Mouse (Mus musculus) ES-E14 (cell line): ENCODE measurements at regions not wholly inside any gene's neighbourhood (a gene's known extent, or its start where the extent isn't known, plus 50 kb on each side); places are given as distances from the start of the nearest gene placed in this dataset.

ENCODE experiments used
- DNase-seq: peaks from one replicate; pipeline ENCODE4 v3.0.0-alpha.2; 2013; ENCODE audit warnings: low read depth, low spot score
- H3K27ac ChIP-seq: 2 replicates; pipeline ENCODE4 v1.5.1; 2012; ENCODE audit warnings: low read depth, mild to moderate bottlenecking, low read length, moderate library complexity, mixed read lengths; ENCODE audit not compliant: poor library complexity, insufficient read depth, severe bottlenecking
- H3K36me3 ChIP-seq: 2 replicates; pipeline ENCODE4 v1.6.1; 2012; ENCODE audit warnings: mild to moderate bottlenecking, low read length, moderate library complexity, mixed read lengths; ENCODE audit not compliant: control insufficient read depth, poor library complexity, insufficient read depth, severe bottlenecking
- H3K4me1 ChIP-seq, 2 experiments: fragments of 150-350 bp in 1 of 2; sonication (generic) in 1 of 2; 2 replicates each; pipeline ENCODE4 v1.6.1; 2012; ENCODE audit warnings: low read length in 2 of 2, mild to moderate bottlenecking in 1 of 2, mixed read lengths in 1 of 2; ENCODE audit not compliant: control insufficient read depth in 2 of 2, insufficient read depth in 2 of 2, poor library complexity in 1 of 2
- H3K4me3 ChIP-seq, 2 experiments: fragments of 150-350 bp in 1 of 2; sonication (generic) in 1 of 2; 2 replicates each; pipeline ENCODE4 v1.5.1; 2012; ENCODE audit warnings: low read length in 2 of 2, low read depth in 1 of 2, mild to moderate bottlenecking in 1 of 2, mixed read lengths in 1 of 2; ENCODE audit not compliant: insufficient read depth in 1 of 2, poor library complexity in 1 of 2, severe bottlenecking in 1 of 2
- H3K9ac ChIP-seq: 2 replicates; pipeline ENCODE4 v1.6.1; 2012; ENCODE audit warnings: low read depth, mild to moderate bottlenecking, low read length, mixed read lengths; ENCODE audit not compliant: poor library complexity, insufficient read depth, severe bottlenecking
- H3K9me3 ChIP-seq: fragments of 150-350 bp; sonication (generic); 2 replicates; pipeline ENCODE4 v1.6.1; 2012; ENCODE audit warnings: low read depth, mild to moderate bottlenecking, low read length; ENCODE audit not compliant: control insufficient read depth, insufficient read depth
- CHD2 ChIP-seq: IDR thresholded peaks from 2 replicates; pipeline ENCODE4 v1.6.1; 2014; ENCODE audit warnings: mild to moderate bottlenecking, low read depth, low read length, inconsistent platforms
- HCFC1 ChIP-seq: IDR thresholded peaks from 2 replicates; pipeline ENCODE4 v1.6.1; 2012; ENCODE audit warnings: low read length, inconsistent platforms, borderline replicate concordance; ENCODE audit not compliant: insufficient read depth
- MAFK ChIP-seq: IDR thresholded peaks from 2 replicates; pipeline ENCODE4 v1.6.1; 2014; ENCODE audit warnings: mild to moderate bottlenecking, low read depth, low read length, inconsistent platforms; ENCODE audit not compliant: insufficient read depth
- ZC3H11A ChIP-seq: IDR thresholded peaks from 2 replicates; pipeline ENCODE4 v1.6.1; 2012; ENCODE audit warnings: low read depth, mild to moderate bottlenecking, inconsistent platforms, low read length, borderline replicate concordance
- ZNF384 ChIP-seq: IDR thresholded peaks from 2 replicates; pipeline ENCODE4 v1.6.1; 2012; ENCODE audit warnings: low read depth, low read length, inconsistent platforms
- in situ Hi-C, 2 experiments: fragments of 600-800 bp; cut with MboI; formaldehyde crosslinking; loops; one replicate each; pipeline ENCODE4 v1.15.1; 2025; ENCODE audit warnings: low sequenced_read_pairs in 2 of 2, inconsistent platforms in 1 of 2; ENCODE audit not compliant: unreplicated experiment in 2 of 2

GRCm38 (mm10) chr13:52344383-52344782, 186.7 kb downstream of the Diras2 start:
- H3K4me1 ChIP-seq: no peaks in the 10 kb centered on the region
- no peaks in the 10 kb centered on the region for H3K36me3 ChIP-seq
- no peak overlapping the region for H3K9ac ChIP-seq
- no peak overlapping the region for H3K27ac ChIP-seq
- TF ChIP-seq ZC3H11A: no peak
- TF ChIP-seq ZNF384: no peak
- no peak for TF ChIP-seq MAFK
- TF ChIP-seq CHD2: no peak
- TF ChIP-seq HCFC1: no peak
- DNase-seq: no peak
- in situ Hi-C loops: no loop called here
- H3K4me3 ChIP-seq: no peak overlapping the region
- no peaks in the 10 kb centered on the region for H3K9me3 ChIP-seq

DNA sequence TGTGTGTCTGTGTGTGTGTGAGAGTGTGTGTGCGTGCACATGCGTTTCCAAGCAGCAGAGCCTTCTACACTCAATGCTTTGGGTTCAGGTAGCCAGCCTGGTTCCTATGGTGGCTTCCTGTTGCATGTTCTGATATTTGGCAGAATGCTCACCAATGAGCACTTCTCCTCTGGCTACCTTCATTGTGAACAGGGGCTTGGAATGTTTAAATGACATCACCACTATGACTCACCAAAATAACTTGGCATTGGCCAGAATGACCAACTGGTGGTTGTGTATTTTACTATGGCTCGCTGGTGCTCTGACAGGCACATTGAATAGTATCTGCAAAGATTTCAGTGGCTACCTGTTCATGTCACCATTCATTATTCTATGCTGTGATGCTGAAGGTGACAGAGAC, 186.2 kb downstream of the Diras2 start:
- no peaks in the 10 kb centered on the region for H3K36me3 ChIP-seq
- no peak for DNase-seq
- in situ Hi-C loops: no loop called here
- no peak for TF ChIP-seq MAFK
- no peak for TF ChIP-seq CHD2
- TF ChIP-seq ZC3H11A: no peak
- TF ChIP-seq ZNF384: no peak
- TF ChIP-seq HCFC1: no peak
- no peak overlapping the region for H3K9ac ChIP-seq
- H3K4me1 ChIP-seq: no peaks in the 10 kb centered on the region
- no peaks in the 10 kb centered on the region for H3K9me3 ChIP-seq
- no peak overlapping the region for H3K4me3 ChIP-seq
- H3K27ac ChIP-seq: no peak overlapping the region

DNA sequence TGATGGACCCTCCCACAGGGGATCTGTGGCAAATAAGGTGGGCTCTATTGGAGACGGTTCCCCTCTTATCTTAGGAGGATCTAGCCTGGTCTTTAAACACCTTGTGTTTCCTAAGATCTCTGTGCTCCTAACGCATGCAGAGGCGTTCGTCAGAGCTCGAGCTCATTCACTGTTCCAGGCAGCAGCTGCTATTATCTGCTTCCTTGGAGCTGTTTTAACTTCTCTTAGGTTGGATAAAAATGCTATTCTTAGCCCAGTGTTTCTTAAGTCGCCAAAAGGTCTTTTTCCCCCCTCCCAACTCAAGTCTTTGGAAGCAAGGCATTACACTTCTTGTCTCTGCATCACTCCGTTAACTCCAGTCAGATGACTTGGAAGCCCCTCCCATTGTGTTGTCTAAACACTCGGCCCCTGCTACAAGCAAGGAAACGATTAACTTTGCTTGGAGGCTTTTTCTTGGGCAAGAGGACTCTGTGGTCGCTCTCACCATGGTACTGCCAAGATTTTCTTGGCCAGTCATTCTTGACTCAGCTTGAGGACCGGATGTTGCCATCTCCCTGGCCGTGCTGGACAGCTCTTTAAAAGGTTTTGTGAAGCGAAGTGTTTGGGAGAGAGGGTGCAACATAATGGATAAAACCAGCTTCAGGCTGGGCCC, 185.6 kb downstream of the Diras2 start:
- TF ChIP-seq ZC3H11A (no peak), CHD2 (no peak), MAFK (no peak), ZNF384 (no peak)
- no peaks in the 10 kb centered on the region for H3K9me3 ChIP-seq
- in situ Hi-C loops: no loop called here

GRCm38 (mm10) chr13:52346027-52346375, 185.1 kb downstream of the Diras2 start:
- H3K9ac ChIP-seq: no peak overlapping the region
- no peak overlapping the region for H3K27ac ChIP-seq
- no peaks in the 10 kb centered on the region for H3K36me3 ChIP-seq
- DNase-seq: no peak
- H3K4me1 ChIP-seq: no peaks in the 10 kb centered on the region
- no peak overlapping the region for H3K4me3 ChIP-seq
- H3K9me3 ChIP-seq: no peaks in the 10 kb centered on the region
- TF ChIP-seq ZNF384 (no peak), MAFK (no peak), CHD2 (no peak), HCFC1 (no peak), ZC3H11A (no peak)
- in situ Hi-C loops: no loop called here

More for the DNA sequence above, 185.6 kb downstream of the Diras2 start:
- Histone ChIP-seq H3K36me3 (no peaks in the 10 kb centered on the region), H3K4me1 (no peaks in the 10 kb centered on the region), H3K4me3 (no peak overlapping the region), H3K27ac (no peak overlapping the region), H3K9ac (no peak overlapping the region)
- no peak for DNase-seq

GRCm38 (mm10) chr13:52347631-52348030, 183.4 kb downstream of the Diras2 start:
- H3K4me1 ChIP-seq: no peaks in the 10 kb centered on the region
- in situ Hi-C loops: no loop called here
- TF ChIP-seq MAFK (no peak), ZC3H11A (no peak), CHD2 (no peak), ZNF384 (no peak), HCFC1 (no peak)
- H3K4me3 ChIP-seq: no peak overlapping the region
- H3K9me3 ChIP-seq: no peaks in the 10 kb centered on the region
- DNase-seq: no peak
- no peaks in the 10 kb centered on the region for H3K36me3 ChIP-seq
- H3K9ac ChIP-seq: no peak overlapping the region
- no peak overlapping the region for H3K27ac ChIP-seq
